Mouse (Mus musculus) intestine, embryonic 14.5 days (tissue): ENCODE results near the gene Emc10. TPM values are rescaled to one million over a fixed set of nuclear protein-coding genes. Genes with fewer than 3 reads are reported as not detected.

Source experiments
- ATAC-seq: fragments of 200-750 bp; cut with Nextera tagmentation; replicated peaks from 2 replicates; pipeline ENCODE4 v1.8.0; 2017; ENCODE audit warnings: low read depth, moderate number of reproducible peaks, moderate TSS enrichment, moderate library complexity; ENCODE audit not compliant: low FRiP score, low TSS enrichment
- DNase-seq: peaks from one replicate; pipeline ENCODE4 v3.0.0-alpha.2; 2018; ENCODE audit warnings: low spot score
- H3K27ac ChIP-seq: fragments of 300-500 bp; sonication (generic); 2 replicates; pipeline ENCODE4 v1.5.1; 2014; ENCODE audit warnings: low read depth, mild to moderate bottlenecking, control low read depth
- H3K27me3 ChIP-seq: fragments of 300-500 bp; sonication (generic); replicated peaks from 2 replicates; pipeline ENCODE4 v1.6.1; 2014; ENCODE audit warnings: low read length, control low read depth; ENCODE audit not compliant: control insufficient read depth, insufficient read depth
- H3K36me3 ChIP-seq: fragments of 300-500 bp; sonication (generic); 2 replicates; pipeline ENCODE4 v1.6.1; 2014; ENCODE audit warnings: low read length, control low read depth; ENCODE audit not compliant: control insufficient read depth, insufficient read depth
- H3K4me1 ChIP-seq: fragments of 300-500 bp; sonication (generic); replicated peaks from 2 replicates; pipeline ENCODE4 v1.6.1; 2014; ENCODE audit warnings: low read length, control low read depth, mixed read lengths; ENCODE audit not compliant: control insufficient read depth, insufficient read depth
- H3K4me2 ChIP-seq: fragments of 300-500 bp; sonication (generic); 2 replicates; pipeline ENCODE4 v1.6.1; 2014; ENCODE audit warnings: low read length
- H3K4me3 ChIP-seq: fragments of 300-500 bp; sonication (generic); 2 replicates; pipeline ENCODE4 v1.5.1; 2014; ENCODE audit warnings: low read depth, low read length, control low read depth, mixed read lengths
- H3K9ac ChIP-seq: fragments of 300-500 bp; sonication (generic); 2 replicates; pipeline ENCODE4 v1.6.1; 2014; ENCODE audit warnings: mild to moderate bottlenecking, low read length
- H3K9me3 ChIP-seq: fragments of 300-500 bp; sonication (generic); 2 replicates; pipeline ENCODE4 v1.6.1; 2016; ENCODE audit warnings: low read length, control low read depth; ENCODE audit not compliant: control insufficient read depth
- WGBS: fragments of 180-500 bp; shearing (Covaris S2); extraction: QIAGEN DNeasy Blood & Tissue Kit; methylation state at CpG from one replicate; pipeline ENCODE4 v1.1.7; 2014; 5-methylcytosine and 5-hydroxymethylcytosine counted together
- polyA plus RNA-seq: library from polyadenylated mRNA; unstranded; fragments of >200 nt; fragmentation: Nextera tagmentation; extraction: Ambion mirVana; gene quantifications from 2 replicates; pipeline ENCODE4 v1.2.1, GENCODE M21; 2014

Emc10 gene
- polyA plus RNA-seq, 1 experiment from 2014 or later, result 116 TPM

- Histone ChIP-seq H3K4me1 (peaks cover 9% of the 10 kb centered on the region), H3K27ac (no peak overlapping the region), H3K36me3 (peaks cover 43% of the 10 kb centered on the region), H3K27me3 (no peaks in the 10 kb centered on the region), H3K9ac (no peak overlapping the region), H3K4me2 (no peak overlapping the region), H3K4me3 (no peak overlapping the region), H3K9me3 (no peaks in the 10 kb centered on the region)
- WGBS, result 95% methylated on average over 12 of the region's 12 CpGs
- ATAC-seq (no peak), DNase-seq (no peak)
Measured at GRCm38 (mm10) chr7:44494681-44495080, 1.6 kb downstream of the Emc10 start.

- Histone ChIP-seq H3K36me3 (peaks cover 55% of the 10 kb centered on the region), H3K4me1 (peaks cover 9% of the 10 kb centered on the region), H3K9me3 (no peaks in the 10 kb centered on the region), H3K27me3 (no peaks in the 10 kb centered on the region), H3K4me2 (no peak overlapping the region), H3K27ac (no peak overlapping the region), H3K4me3 (no peak overlapping the region), H3K9ac (no peak overlapping the region)
- 90% methylated on average over 21 of the region's 21 CpGs for WGBS
- DNase-seq (no peak), ATAC-seq (no peak)
Measured at GRCm38 (mm10) chr7:44492166-44492826, 4.0 kb downstream of the Emc10 start.

GRCm38 (mm10) chr7:44491391-44491790 is 4.9 kb downstream of the Emc10 start:
- H3K4me2 ChIP-seq, result no peak overlapping the region
- no peaks in the 10 kb centered on the region for H3K27me3 ChIP-seq
- H3K36me3 ChIP-seq, result peaks cover 55% of the 10 kb centered on the region
- no peak overlapping the region for H3K9ac ChIP-seq
- WGBS, result 97% methylated on average over 5 of the region's 5 CpGs
- peaks cover 9% of the 10 kb centered on the region for H3K4me1 ChIP-seq
- ATAC-seq (no peak), DNase-seq (no peak)
- no peak overlapping the region for H3K4me3 ChIP-seq
- H3K9me3 ChIP-seq, result no peaks in the 10 kb centered on the region
- no peak overlapping the region for H3K27ac ChIP-seq

GRCm38 (mm10) chr7:44490281-44490680 is 6.0 kb downstream of the Emc10 start:
- Histone ChIP-seq H3K9ac (no peak overlapping the region), H3K4me3 (no peak overlapping the region), H3K9me3 (no peaks in the 10 kb centered on the region), H3K27ac (no peak overlapping the region), H3K36me3 (peaks cover 55% of the 10 kb centered on the region), H3K4me2 (no peak overlapping the region), H3K4me1 (peaks cover 4% of the 10 kb centered on the region), H3K27me3 (no peaks in the 10 kb centered on the region)
- 87% methylated on average over 4 of the region's 4 CpGs for WGBS
- ATAC-seq (no peak), DNase-seq (no peak)

GRCm38 (mm10) chr7:44488545-44488944 is 7.8 kb downstream of the Emc10 start:
- Histone ChIP-seq H3K36me3 (peaks cover 44% of the 10 kb centered on the region), H3K9me3 (no peaks in the 10 kb centered on the region), H3K9ac (no peak overlapping the region), H3K4me3 (no peak overlapping the region), H3K4me1 (no peaks in the 10 kb centered on the region), H3K27ac (no peak overlapping the region), H3K4me2 (no peak overlapping the region), H3K27me3 (no peaks in the 10 kb centered on the region)
- no peak for ATAC-seq
- 88% methylated on average over 8 of the region's 8 CpGs for WGBS
- DNase-seq, result no peak

GRCm38 (mm10) chr7:44487936-44488335 is 8.4 kb downstream of the Emc10 start:
- H3K27ac ChIP-seq, result no peak overlapping the region
- no peak for ATAC-seq
- H3K4me2 ChIP-seq, result no peak overlapping the region
- DNase-seq, result no peak
- H3K4me3 ChIP-seq, result no peak overlapping the region
- no peaks in the 10 kb centered on the region for H3K9me3 ChIP-seq
- no peak overlapping the region for H3K9ac ChIP-seq
- H3K4me1 ChIP-seq, result no peaks in the 10 kb centered on the region
- WGBS, result 93% methylated on average over 7 of the region's 7 CpGs
- H3K27me3 ChIP-seq, result no peaks in the 10 kb centered on the region
- H3K36me3 ChIP-seq, result peaks cover 41% of the 10 kb centered on the region

- Histone ChIP-seq H3K36me3 (peaks cover 32% of the 10 kb centered on the region), H3K4me3 (no peak overlapping the region), H3K4me1 (no peaks in the 10 kb centered on the region), H3K27ac (no peak overlapping the region), H3K4me2 (no peak overlapping the region), H3K9ac (no peak overlapping the region), H3K9me3 (no peaks in the 10 kb centered on the region), H3K27me3 (peaks cover 4% of the 10 kb centered on the region; the same call in 1 of the 2 replicates)
- WGBS, result 71% methylated on average over 13 of the region's 13 CpGs
- no peak for ATAC-seq
- no peak for DNase-seq
Measured at GRCm38 (mm10) chr7:44486927-44487575, 9.3 kb downstream of the Emc10 start.

GRCm38 (mm10) chr7:44485572-44486195 is 10.6 kb downstream of the Emc10 start:
- Histone ChIP-seq H3K27ac (no peak overlapping the region), H3K36me3 (peaks cover 19% of the 10 kb centered on the region), H3K27me3 (peaks cover 14% of the 10 kb centered on the region), H3K4me1 (no peaks in the 10 kb centered on the region), H3K4me2 (no peak overlapping the region), H3K9me3 (no peaks in the 10 kb centered on the region), H3K9ac (no peak overlapping the region), H3K4me3 (no peak overlapping the region)
- WGBS, result 74% methylated on average over 7 of the region's 7 CpGs
- ATAC-seq (no peak), DNase-seq (no peak)
